Mouse (Mus musculus): ENCODE measurements at regions not wholly inside any gene's neighbourhood (a gene's known extent, or its start where the extent isn't known, plus 50 kb on each side); places are given as distances from the start of the nearest gene placed in this dataset.
A peak's percentile ranks its signal among the peaks of the same experiment; 100 is the strongest.
"Not testable (repeated sequence)": the region's sequence is repeated elsewhere in the genome, so short reads cannot be mapped to it uniquely, and the experiment has no call there.

DNA sequence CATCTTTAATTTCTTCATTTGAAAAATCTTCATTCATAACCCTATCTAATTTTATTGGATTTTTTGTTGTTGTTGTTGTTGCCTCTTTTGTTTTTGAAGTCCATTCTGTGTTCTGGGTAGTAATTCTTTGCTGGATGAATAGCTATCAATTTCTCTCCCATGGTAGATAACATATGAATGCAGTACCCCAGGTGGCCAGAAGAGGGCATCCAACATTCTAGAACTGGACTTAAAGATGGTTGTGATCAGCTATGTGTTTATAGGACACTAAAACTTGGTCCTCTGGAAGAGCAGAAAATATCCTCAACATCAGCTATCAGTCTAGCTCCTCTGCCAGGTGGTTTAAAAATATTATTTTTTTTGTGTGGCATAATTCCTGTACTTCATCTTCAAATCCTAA is 73.0 kb downstream of the Prl2c3 start:
- DNase-seq: peak in 1 of 2 experiments; percentile 38

DNA sequence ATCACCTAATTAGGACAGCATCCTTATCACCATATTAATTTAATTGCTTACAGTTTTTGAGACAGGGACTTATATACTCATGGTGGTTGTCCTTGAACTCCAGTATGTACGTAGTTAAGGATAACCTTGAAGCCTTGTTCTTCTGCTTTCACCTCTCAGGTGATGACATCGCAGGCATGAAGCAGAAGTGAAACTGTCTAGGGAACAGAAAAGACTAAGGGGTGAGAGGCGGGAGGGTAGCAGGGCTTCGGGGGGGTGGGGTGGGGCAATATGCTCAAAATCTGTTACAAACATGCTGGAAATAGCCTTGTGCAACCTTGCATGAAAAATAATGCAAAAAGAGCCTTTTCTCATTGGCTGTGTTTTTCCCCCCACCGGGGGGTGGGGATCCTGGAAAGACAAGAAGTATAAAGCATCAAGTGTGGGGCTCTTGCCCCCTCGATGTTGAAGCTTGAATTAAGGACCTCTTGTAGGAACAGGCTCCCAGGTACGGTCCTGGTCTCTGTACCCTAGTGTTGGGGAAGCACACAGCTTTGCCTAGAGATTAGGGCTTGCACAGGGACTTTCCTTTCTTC is 81.8 kb downstream of the Prl2c3 start:
- not testable (repeated sequence) for DNase-seq

DNA sequence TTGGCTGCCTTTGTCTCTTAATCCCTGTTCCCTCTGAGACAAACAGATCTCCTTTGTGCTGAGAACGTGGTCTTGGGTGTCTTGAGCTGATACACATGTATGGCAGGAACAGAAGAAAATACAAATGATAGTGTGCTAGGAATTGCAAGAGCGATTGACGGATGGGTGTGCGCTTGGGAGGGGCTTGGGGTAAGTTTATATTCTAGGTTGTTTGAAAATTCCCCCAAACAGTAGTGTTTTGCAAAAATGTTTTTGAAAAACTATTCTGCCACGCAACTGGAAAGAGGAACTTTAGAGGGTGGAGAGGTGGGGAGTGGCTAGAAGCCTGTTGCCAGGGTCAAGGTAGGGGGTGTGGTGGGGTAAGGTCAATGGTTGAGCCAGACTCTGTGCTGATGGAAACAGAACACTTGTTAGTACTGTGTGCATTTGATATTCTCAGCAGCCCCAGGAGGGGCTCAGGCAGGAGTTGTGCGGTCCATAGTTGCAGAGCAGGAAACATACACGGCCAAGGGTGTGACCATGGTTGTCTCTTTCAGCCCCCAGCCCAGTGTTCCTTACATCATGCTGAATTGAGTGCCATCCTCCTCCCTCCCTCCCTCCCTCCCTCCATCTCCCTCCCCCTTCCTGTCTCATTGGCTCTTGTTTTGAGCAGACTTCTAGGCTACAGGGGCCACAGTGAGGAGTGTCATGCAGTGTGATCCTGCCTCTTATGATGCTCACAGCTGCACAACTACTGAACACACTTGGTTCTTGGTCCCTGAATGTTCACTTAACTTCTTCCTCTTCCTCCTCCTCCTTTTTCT is 88.2 kb downstream of the Prl2c3 start:
- DNase-seq: no peak

DNA sequence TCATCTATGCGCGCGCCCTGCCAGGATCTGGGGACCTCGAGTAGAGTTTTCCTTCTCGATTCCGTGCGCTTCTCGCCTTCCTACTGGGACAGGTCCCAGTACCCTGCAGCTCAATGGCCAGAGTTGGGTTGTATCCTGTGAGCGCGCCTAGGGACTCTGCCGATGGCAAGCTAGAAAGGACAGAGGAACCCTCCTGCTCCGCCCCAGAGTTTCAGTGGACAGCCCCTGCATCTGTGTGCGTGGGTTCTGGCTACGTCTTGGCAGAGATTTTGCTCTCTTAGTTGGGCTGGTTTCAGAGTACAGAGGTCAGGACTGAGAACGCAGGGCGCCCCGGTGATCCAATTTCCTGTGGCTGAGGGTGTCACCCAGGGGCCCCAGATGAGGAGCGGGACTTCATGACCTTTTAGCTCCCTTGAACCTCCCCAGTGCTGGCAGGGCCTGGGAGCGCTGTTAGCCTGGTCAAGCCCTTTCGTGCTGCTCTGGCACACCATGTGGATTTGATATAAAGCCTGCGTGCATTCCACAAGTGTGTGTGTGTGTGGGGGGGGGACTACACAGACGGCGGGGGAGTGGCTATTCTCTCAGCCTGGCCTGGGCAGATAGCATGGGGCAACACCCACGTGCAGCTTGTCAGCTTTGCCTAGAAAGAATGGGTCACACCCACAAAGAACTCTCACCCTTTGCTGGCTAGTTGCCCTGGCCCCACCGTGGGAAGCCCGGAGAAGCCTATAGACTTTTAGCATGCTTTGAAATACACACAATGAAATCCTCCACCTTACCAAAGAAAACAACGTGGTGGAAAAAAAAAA is 96.9 kb downstream of the Prl2c3 start:
- peak; percentile 19 to 23 for DNase-seq

DNA sequence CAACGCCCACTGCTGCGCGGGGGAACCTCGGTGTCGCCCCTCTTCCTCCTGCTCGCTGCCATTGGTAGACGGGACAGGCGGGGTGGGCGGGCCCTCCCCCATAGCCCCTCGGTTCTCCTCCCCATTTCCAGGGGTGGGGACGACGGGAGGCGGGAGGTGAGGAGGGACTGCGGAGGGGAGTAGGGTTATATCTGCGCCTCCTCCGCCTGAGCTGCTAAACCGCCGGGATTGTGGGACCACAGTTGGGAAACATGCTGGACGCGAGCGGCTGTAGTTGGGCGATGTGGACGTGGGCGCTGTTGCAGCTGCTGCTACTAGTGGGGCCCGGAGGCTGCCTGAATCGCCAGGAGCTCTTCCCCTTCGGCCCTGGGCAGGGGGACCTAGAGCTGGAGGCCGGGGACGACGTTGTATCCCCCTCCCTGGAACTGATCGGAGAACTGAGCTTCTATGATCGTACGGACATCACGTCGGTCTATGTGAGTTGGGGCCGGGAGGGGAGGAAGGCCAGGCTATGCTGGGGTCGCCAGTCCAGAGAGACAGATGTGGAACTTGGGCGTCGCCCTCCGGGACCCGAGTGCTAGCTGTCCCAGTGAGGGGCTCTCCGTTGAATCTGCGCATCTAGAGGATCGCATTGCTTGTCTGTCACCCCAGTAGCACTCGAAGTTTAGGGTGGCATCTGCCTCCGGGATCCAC is 97.6 kb downstream of the Prl2c3 start:
- DNase-seq: peak in 1 of 2 experiments; percentile 16

DNA sequence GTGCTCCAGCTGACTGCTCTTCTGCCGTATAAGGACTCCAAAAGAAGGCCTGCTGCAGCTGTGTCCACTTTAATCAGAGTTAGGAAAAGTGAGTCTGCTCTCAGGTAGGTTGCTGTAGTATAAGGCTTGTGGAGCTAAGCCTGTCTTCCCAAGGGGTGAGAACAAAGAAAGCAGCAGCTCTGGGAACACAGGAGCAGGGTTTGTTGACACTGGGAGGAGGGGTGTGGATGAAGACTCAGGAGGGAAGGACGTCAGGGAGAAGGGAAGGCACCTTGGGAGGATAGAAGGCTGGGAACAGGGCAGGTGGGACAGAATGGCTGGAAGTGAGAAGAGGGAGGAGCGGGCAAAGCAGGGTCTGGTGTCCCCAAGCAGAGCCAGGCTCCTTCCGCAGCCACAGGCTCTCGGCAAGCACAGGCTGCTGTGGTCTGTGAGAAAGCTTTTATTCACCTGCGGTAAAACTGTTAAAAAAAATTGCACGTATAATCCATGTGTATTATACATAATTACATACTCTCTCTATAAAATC is 106.2 kb downstream of the Prl2c3 start:
- DNase-seq: not testable (repeated sequence)

DNA sequence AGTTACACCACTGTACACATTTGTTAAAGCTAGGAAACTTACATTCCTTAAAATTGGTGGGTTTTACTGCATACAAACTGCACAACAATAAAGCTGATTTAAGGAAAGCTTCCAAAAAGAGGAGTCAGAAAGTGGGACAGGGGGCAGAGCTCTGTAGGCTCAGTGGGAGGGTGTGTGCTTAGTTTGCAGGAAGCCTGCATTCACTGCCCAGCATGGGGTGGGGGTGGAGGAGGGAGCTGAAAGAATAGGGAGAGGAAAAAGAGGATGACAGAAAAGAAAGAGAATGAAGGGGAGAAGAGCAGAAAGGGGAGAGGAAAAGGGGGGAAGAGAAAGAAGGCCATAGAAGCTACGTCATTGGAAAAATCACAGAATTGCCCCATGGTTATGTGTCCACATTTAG is 111.1 kb downstream of the Prl2c3 start:
- not testable (repeated sequence) for DNase-seq

DNA sequence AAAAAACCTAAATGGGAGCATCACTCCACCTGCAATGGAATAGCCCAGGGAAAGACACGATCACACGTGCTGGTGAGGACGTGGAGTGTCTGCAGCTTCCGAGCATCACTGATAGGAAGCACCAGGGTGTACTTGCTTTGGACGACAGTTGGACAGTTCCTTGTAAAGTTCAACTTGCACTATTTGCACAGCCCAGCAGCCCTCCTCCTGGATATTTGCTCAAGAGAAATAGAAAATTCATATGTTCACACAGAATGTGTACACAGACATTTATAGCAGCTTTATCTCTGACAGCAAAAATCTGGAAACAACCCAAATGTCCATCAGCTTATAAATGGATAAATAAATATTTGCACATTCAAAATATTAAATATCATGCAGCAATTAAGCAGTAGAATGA is 111.7 kb downstream of the Prl2c3 start:
- not testable (repeated sequence) for DNase-seq

DNA sequence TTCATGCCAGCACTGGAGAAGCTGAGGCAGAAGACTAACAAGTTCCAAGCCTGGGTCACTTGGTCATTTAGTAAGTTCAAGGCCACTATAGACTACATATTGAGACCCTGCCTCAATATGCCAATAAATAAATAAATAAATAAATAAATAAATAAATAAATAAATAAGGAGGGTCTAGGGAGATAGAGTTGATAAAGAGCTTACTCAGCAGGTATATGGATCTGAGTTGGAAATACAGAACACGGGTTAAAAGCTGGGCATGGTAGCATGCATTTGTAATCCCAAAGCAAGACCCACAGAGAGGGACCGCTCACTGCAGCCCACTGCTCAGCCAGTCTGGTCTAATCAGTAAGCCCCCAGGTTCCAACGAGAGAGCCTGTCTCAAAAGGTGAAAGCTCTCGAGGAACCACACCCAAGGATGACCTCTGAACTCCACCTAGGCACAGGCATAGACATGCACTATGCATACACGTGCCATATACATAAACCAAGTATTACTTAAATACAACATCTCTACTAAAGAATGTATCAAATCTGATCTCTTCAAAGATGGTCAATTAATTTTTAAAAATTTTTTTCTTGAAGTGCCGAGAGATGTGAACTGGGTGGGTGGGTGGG is 115.4 kb downstream of the Ero1lb start:
- not testable (repeated sequence) for DNase-seq

DNA sequence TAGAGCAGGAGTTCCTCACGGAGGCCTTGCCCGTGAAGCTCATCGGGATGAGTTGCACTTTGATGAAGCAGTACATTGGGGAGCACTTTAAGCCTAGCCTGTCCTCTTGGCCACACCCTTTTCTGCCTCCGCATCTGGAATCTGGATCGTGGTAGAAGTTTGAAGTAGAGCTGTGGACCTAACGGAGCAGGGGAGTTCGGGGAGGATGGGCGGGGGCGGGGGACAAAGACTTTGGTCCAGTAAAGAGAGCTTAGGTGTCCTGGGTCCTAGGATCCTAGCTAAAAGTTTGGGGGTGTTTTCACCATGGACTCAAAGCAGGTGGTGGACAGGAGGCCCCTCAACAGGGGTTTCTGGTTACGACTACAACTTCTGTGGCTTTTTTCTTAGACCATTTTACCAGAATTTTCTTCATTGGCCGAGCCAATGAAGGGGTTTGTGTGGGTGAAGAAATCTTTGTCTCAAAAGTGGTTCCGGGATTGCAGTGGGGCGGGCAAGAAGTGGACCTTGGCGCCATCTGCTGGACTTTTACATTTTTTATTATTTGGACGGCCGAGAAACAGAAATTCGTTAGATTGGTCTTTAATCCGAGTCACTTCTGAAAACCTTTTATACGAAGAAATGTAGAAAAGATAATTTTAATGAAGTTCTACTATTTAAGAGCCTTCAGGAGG is 114.7 kb downstream of the Ero1lb start:
- DNase-seq: peak; percentile 49 to 72

DNA sequence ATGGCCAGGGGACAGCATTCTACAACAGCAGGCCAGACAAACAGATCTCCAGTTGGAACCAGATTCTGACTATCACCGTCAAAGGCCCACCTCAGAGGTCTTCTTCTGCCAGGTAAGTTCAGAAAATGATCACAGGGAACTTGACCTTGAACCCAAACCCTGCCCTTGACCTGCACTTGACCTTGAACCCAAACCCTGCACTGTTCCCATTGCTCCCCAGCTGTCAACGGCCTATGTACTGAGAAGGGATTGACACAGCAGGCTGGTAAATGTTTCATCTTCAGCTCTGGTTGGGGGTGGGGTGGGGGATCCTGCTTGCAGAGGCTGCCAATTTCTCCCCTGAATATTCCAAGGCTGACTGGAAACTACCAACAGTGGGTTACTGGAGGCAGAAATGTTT is 111.7 kb downstream of the Ero1lb start:
- DNase-seq: no peak

DNA sequence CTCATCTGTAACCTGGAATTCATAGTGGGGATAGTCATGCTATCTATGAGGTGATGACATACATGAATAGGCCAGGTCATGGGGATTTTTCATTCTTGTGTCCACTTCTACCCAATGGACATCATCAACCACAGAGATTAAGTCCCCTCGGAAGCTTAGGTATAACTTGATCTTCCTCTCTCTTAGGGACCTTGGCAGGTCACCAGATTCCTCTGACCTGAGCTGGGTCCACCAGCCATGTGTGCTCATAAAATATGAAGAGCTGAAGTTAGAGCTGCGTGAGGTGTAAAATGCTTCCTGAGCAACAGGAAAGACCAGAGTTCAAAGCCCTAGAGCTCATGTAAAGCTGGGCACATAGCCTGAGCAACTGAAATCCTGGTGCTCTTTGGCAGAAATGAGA is 105.3 kb downstream of the Ero1lb start:
- DNase-seq: not testable (repeated sequence)

DNA sequence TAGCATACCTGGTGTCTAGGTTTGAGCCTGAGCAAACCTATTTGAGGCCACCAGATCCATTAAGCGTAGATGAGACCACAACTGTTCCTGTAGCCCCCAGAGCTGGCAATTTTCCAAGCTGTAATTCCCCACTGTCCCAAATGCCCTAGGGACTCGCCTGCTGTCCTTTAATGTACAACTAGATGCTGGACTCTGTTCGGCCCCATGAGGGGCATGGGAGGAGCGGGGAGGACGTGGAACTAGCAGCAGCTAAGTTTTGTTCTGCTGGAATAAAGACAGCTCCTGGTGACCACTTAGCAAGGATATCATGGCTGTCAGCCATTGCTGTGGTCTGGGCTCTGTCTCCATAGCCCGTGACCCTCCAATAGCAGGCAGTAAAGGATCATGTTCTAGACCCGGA is 103.1 kb downstream of the Ero1lb start:
- not testable (repeated sequence) for DNase-seq

DNA sequence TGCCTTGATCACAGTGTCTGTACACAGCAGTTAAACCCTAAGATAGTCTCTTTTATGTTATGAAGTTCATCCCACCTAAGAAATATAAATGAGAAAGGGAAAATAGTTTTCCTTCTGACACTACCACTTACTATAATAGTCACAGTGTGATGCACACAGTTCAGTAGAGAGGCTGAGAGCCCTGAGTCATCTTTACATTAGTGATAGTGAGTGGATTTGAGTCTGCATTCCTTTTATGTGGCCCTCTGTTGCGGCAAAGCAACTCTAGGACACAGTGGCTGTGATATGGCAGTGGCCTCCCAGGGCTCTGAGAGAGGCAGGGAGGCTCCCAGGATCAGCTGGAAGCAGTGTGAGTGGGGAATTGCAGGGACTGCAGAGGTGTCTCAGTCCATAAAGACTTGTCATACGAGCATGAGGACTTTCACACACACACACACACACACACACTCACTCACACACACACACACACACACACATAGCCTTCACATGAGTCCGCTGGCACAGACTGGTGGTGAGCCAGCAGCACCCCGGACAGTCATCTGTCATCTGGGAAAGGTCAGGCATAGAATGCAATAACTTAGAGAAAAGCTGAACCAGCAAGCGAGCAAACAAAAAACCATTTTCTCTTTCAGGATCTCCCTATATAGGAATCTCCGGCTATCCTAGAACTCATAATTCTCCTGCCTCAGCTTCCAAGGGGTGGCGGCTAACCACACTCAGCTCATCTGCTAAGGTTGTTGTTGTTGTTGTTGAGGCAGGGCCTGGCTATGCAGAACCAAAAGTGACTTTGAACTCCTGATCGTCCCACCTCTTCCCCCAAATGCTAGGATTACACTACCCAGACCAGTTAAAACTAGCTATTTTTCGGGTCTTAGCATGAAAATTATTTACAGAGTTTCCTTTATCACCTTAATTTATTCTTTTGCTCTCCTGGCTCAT is 102.3 kb downstream of the Ero1lb start:
- DNase-seq: peak; percentile 23 to 30

DNA sequence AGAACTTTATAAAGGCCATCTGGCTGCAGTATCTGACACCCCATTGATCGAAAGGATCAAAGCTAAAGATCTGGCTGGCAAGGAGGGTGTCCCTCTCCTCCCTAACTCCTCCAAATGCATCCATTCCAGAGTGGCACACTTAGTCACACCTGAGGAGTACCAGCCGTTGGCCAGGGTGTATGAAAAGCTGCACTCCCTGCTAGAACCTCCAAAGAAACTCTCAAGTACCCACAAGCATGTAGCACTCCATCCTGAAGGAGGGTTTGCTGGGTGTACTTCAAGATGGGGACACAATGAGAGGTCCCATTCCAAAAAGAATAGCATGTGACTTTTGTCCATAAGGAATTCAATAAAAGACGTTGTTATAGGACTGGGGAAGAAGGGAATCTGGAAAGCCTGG is 100.4 kb downstream of the Ero1lb start:
- DNase-seq: not testable (repeated sequence)
